In genomic region chr8:111853861-111854501, GRCm38 (mm10) we compare ENCODE assay signal across 8 mouse cellular contexts. TPM values are rescaled to one million over a fixed set of nuclear protein-coding genes. Genes with fewer than 3 reads are reported as not detected.
DNase-seq lines count a peak whose midpoint lies in the region; ATAC-seq and TF ChIP-seq lines count a peak whose summit lies in the region.

Gene Cfdp1 (minus strand): TSS chr8:111854291.

- H3K9me3 ChIP-seq in MEL (replicated peaks; ENCODE audit: insufficient read depth, low read length): no peaks in the 10 kb centered on the region
- no peaks in the 10 kb centered on the region for H3K9me3 ChIP-seq in forebrain, postnatal 0 days (ENCODE audit: low read length)
- H3K9me3 ChIP-seq in lung, embryonic 15.5 days: no peaks in the 10 kb centered on the region

- TF ChIP-seq POLR2A in MEL (IDR thresholded peaks at IDR 0.05; ENCODE audit: control insufficient read depth in 1 of 2, insufficient read depth in 1 of 2, low read depth in 1 of 2, low read length in 2 of 2, poor library complexity in 1 of 2): peak; percentile 84 to 86
- peak; percentile 97 for TF ChIP-seq POLR2A in cerebellum, adult 2 months (IDR thresholded peaks at IDR 0.05; ENCODE audit: borderline replicate concordance, insufficient read depth, low read length)

- no peak for TF ChIP-seq EP300 in MEL (IDR thresholded peaks at IDR 0.05; ENCODE audit: low read depth in 1 of 2, low read length in 2 of 2)

- WGBS in cerebellum, adult 2 months: under 1% methylated on average over 53 of the region's 53 CpGs
- 2% methylated on average over 53 of the region's 53 CpGs for WGBS in forebrain, postnatal 0 days
- WGBS in lung, embryonic 15.5 days: under 1% methylated on average over 53 of the region's 53 CpGs

- no peak for TF ChIP-seq CTCF in MEL (IDR thresholded peaks at IDR 0.05 in 2 of 3, conservative IDR thresholded peaks at IDR 0.05 in 1 of 3; ENCODE audit: control insufficient read depth in 1 of 3, insufficient read depth in 1 of 3, low read depth in 2 of 3, low read length in 3 of 3, poor library complexity in 1 of 3, severe bottlenecking in 1 of 3)
- TF ChIP-seq CTCF in cerebellum, adult 2 months (IDR thresholded peaks at IDR 0.05; ENCODE audit: borderline replicate concordance, insufficient read depth, low read depth, low read length): 0 out of 2 replicates have a peak, but pooled peaks have one; percentile 17
- TF ChIP-seq CTCF in forebrain, postnatal 0 days (IDR thresholded peaks at IDR 0.05; ENCODE audit: low read depth): peak; percentile 62

- DNase-seq in MEL (ENCODE audit: low read depth, low spot score): peak; percentile 98
- DNase-seq in cerebellum, adult 2 months: peak; percentile 95 to 97
- peak; percentile 97 for DNase-seq in forebrain, postnatal 0 days
- DNase-seq in heart, postnatal 4 days: peak; percentile 96
- DNase-seq in layer of hippocampus, adult 8-10 months (ENCODE audit: low spot score in 2 of 2): peak; percentile 96
- DNase-seq in ovary, adult 18-20 months (ENCODE audit: low spot score): peak; percentile 96
- DNase-seq in thymus, postnatal 0 days (ENCODE audit: low spot score): peak; percentile 97

- H3K9ac ChIP-seq in MEL (ENCODE audit: control insufficient read depth, low read depth, low read length, poor library complexity, severe bottlenecking): peak within 1 kb of the TSS; percentile 70
- H3K9ac ChIP-seq in forebrain, postnatal 0 days: peak within 1 kb of the TSS; percentile 69
- H3K9ac ChIP-seq in lung, embryonic 15.5 days: peak within 1 kb of the TSS; percentile 85

- no peaks in the 10 kb centered on the region for H3K27me3 ChIP-seq in MEL (ENCODE audit: control insufficient read depth in 1 of 2, insufficient read depth in 2 of 2, low read length in 2 of 2)
- H3K27me3 ChIP-seq in cerebellum, adult 2 months (ENCODE audit: control insufficient read depth, insufficient read depth, low read length): no peaks in the 10 kb centered on the region
- H3K27me3 ChIP-seq in forebrain, postnatal 0 days (ENCODE audit: insufficient read depth, low read length): no peaks in the 10 kb centered on the region
- H3K27me3 ChIP-seq in lung, embryonic 15.5 days: no peaks in the 10 kb centered on the region

- peak within 1 kb of the TSS; percentile 85 for H3K4me2 ChIP-seq in forebrain, postnatal 0 days (ENCODE audit: low read depth)
- peak within 1 kb of the TSS; percentile 86 for H3K4me2 ChIP-seq in lung, embryonic 15.5 days

- H3K36me3 ChIP-seq in MEL (ENCODE audit: control insufficient read depth in 1 of 2, insufficient read depth in 2 of 2, low read length in 2 of 2): peaks cover under 1 to 17% of the 10 kb centered on the region in 2 experiments; a peak in 2 of 4 replicates
- H3K36me3 ChIP-seq in forebrain, postnatal 0 days (ENCODE audit: insufficient read depth): no peaks in the 10 kb centered on the region
- no peaks in the 10 kb centered on the region for H3K36me3 ChIP-seq in lung, embryonic 15.5 days

- H3K4me1 ChIP-seq in MEL (ENCODE audit: control insufficient read depth in 1 of 2, insufficient read depth in 2 of 2, low read length in 2 of 2): peaks cover 0 to 12% of the 10 kb centered on the region in 2 experiments; a peak in 3 of 4 replicates
- H3K4me1 ChIP-seq in cerebellum, adult 2 months (ENCODE audit: control insufficient read depth, insufficient read depth, low read length): peaks cover 6% of the 10 kb centered on the region
- peaks cover 6% of the 10 kb centered on the region; the same call in 1 of the 2 replicates for H3K4me1 ChIP-seq in forebrain, postnatal 0 days (ENCODE audit: insufficient read depth)
- peaks cover 13% of the 10 kb centered on the region for H3K4me1 ChIP-seq in lung, embryonic 15.5 days

- peak; percentile 100 for ATAC-seq in forebrain, postnatal 0 days
- peak; percentile 100 for ATAC-seq in lung, embryonic 15.5 days (ENCODE audit: borderline replicate concordance, extremely low read depth, low FRiP score, low TSS enrichment)

- no peak for TF ChIP-seq RAD21 in MEL (IDR thresholded peaks at IDR 0.05; ENCODE audit: low read depth, low read length)

- H3K4me3 ChIP-seq in MEL (ENCODE audit: control insufficient read depth in 1 of 2, insufficient read depth in 1 of 2, low read depth in 2 of 2, low read length in 2 of 2): peak within 1 kb of the TSS; percentile 72 to 75
- peak within 1 kb of the TSS; percentile 85 for H3K4me3 ChIP-seq in cerebellum, adult 2 months (replicated peaks; ENCODE audit: insufficient read depth, low read depth, low read length)
- peak within 1 kb of the TSS; percentile 71 for H3K4me3 ChIP-seq in forebrain, postnatal 0 days (ENCODE audit: low read depth, low read length)
- H3K4me3 ChIP-seq in lung, embryonic 15.5 days: peak within 1 kb of the TSS; percentile 78

- peaks cover 46% of the 10 kb centered on the region for H3K79me2 ChIP-seq in MEL (ENCODE audit: control insufficient read depth, insufficient read depth, low read length, poor library complexity)

- H3K27ac ChIP-seq in MEL (ENCODE audit: control insufficient read depth, low read depth, low read length): peak within 1 kb of the TSS; percentile 18
- H3K27ac ChIP-seq in cerebellum, adult 2 months (ENCODE audit: insufficient read depth, low read length): no peak within 1 kb of the TSS
- H3K27ac ChIP-seq in forebrain, postnatal 0 days (ENCODE audit: low read depth, low read length): peak within 1 kb of the TSS; percentile 37; the same call in 1 of the 2 replicates
- H3K27ac ChIP-seq in lung, embryonic 15.5 days: no peak within 1 kb of the TSS; the same call in 1 of the 2 replicates

TF ChIP-seq in MEL, 35 proteins besides CTCF, POLR2A, EP300 and RAD21:
- TF ChIP-seq MXI1 (IDR thresholded peaks at IDR 0.05; ENCODE audit: low read depth, low read length) (peak; percentile 79), RCOR1 (IDR thresholded peaks at IDR 0.05; ENCODE audit: low read depth, low read length) (no peak), POLR2AphosphoS5 (IDR thresholded peaks at IDR 0.05; ENCODE audit: borderline replicate concordance, low read depth, low read length) (no peak), MAFK (IDR thresholded peaks at IDR 0.05; ENCODE audit: borderline replicate concordance, low read depth, low read length) (no peak), MYC (IDR thresholded peaks at IDR 0.05; ENCODE audit: low read depth, low read length) (peak; percentile 98), SMC3 (IDR thresholded peaks at IDR 0.05; ENCODE audit: low read depth, low read length) (no peak), GABPA (IDR thresholded peaks at IDR 0.05; ENCODE audit: low read depth, low read length) (no peak), CHD2 (IDR thresholded peaks at IDR 0.05; ENCODE audit: low read length) (no peak; the same call in 1 of the 2 replicates), NELFE (IDR thresholded peaks at IDR 0.05; ENCODE audit: low read depth, low read length) (peak; percentile 70), GATA1 (IDR thresholded peaks at IDR 0.05; ENCODE audit: low read depth, low read length) (no peak), TCF12 (IDR thresholded peaks at IDR 0.05; ENCODE audit: low read depth, low read length) (peak; percentile 34; the same call in 1 of the 2 replicates), POLR2AphosphoS2 (IDR thresholded peaks at IDR 0.05; ENCODE audit: low read length) (peak; percentile 43; the same call in 1 of the 2 replicates), ELF1 (IDR thresholded peaks at IDR 0.05; ENCODE audit: low read depth, low read length) (peak; percentile 84), JUND (IDR thresholded peaks at IDR 0.05; ENCODE audit: low read depth, low read length) (no peak), MAX (IDR thresholded peaks at IDR 0.05; ENCODE audit: low read length) (peak; percentile 100), USF2 (IDR thresholded peaks at IDR 0.05; ENCODE audit: borderline replicate concordance in 1 of 2, insufficient read depth in 1 of 2, low read depth in 1 of 2, low read length in 2 of 2) (peak; percentile 71 to 91; a peak in 3 of 4 replicates), KAT2A (conservative IDR thresholded peaks at IDR 0.05; ENCODE audit: low read depth, low read length) (peak; percentile 95), MAZ (IDR thresholded peaks at IDR 0.05; ENCODE audit: low read depth, low read length) (peak; percentile 100), NRF1 (IDR thresholded peaks at IDR 0.05; ENCODE audit: insufficient read depth, low read depth, low read length, poor library complexity, severe bottlenecking) (peak; percentile 94), SIN3A (IDR thresholded peaks at IDR 0.05; ENCODE audit: low read length) (peak; percentile 95), UBTF (IDR thresholded peaks at IDR 0.05; ENCODE audit: borderline replicate concordance, insufficient read depth, low read depth, low read length) (no peak), USF1 (IDR thresholded peaks at IDR 0.05; ENCODE audit: low read depth, low read length) (peak; percentile 100), HCFC1 (IDR thresholded peaks at IDR 0.05; ENCODE audit: low read depth, low read length) (peak; percentile 98), TBP (IDR thresholded peaks at IDR 0.05; ENCODE audit: low read depth, low read length) (peak; percentile 80)

RNA-seq across cellular contexts. Expression of gene Cfdp1, which starts in this region (rescaled TPM):
- total RNA-seq in MEL (2012; rRNA removed): 168 and 185 TPM in 2 replicates
- 100 to 1,000 TPM in 1 of 2 experiments, not detected in 1; 214 TPM for polyA plus RNA-seq in MEL (2012; ENCODE audit: insufficient read depth in 1 of 2, insufficient read length in 2 of 2, low read depth in 1 of 2, low replicate concordance in 2 of 2, missing spikeins in 1 of 2)
- 82.0 and 94.5 TPM in 2 replicates for polyA plus RNA-seq in cerebellum, adult 2 months (2012; rRNA removed)
- 121 and 128 TPM in 2 replicates for total RNA-seq in forebrain, postnatal 0 days (2014; rRNA removed)
- 195 and 214 TPM in 2 replicates for polyA plus RNA-seq in forebrain, postnatal 0 days (2015; fragmentation: Nextera tagmentation; extraction: Ambion mirVana)
- total RNA-seq in heart, postnatal 4 days (2021): 10 to 100 TPM; 54.4 to 60.3 TPM
- total RNA-seq in layer of hippocampus, adult 8-10 months (2022): 10 to 100 TPM; 62.3 to 84.3 (median 70.8) TPM
- 195 and 203 TPM in 2 replicates for polyA plus RNA-seq in lung, embryonic 15.5 days (2015; fragmentation: Nextera tagmentation; extraction: Ambion mirVana)
- 105 and 119 TPM in 2 replicates for polyA plus RNA-seq in thymus, postnatal 0 days (2015; fragmentation: Nextera tagmentation; extraction: Ambion mirVana)

Comparison
In these comparisons a context has a peak if more than half of its experiments do, and no peak if none do; other contexts are left out.
1. H3K27ac ChIP-seq: peak in MEL (single experiment) and forebrain, postnatal 0 days (single experiment); none in cerebellum, adult 2 months (single experiment) and lung, embryonic 15.5 days (single experiment).
2. CTCF ChIP-seq: peak in cerebellum, adult 2 months (single experiment) and forebrain, postnatal 0 days (single experiment); none in MEL (0 of 3).
3. Peak in every context shown above with its lines, with median percentiles within 50 percentile points of each other: DNase-seq, H3K4me3 ChIP-seq and H3K9ac ChIP-seq.